Mouse (Mus musculus) MEL (cell line): ENCODE measurements around the gene Mpv17l2. TPM values are rescaled to one million over a fixed set of nuclear protein-coding genes. Genes with fewer than 3 reads are reported as not detected.

Source experiments
- DNase-seq: peaks from one replicate; pipeline ENCODE4 v3.0.0; 2011; ENCODE audit warnings: low read depth, low spot score
- H3K27ac ChIP-seq: 2 replicates; pipeline ENCODE4 v1.5.1; 2012; ENCODE audit warnings: low read depth, mild to moderate bottlenecking, control low read depth, low read length, moderate library complexity; ENCODE audit not compliant: control insufficient read depth
- H3K27me3 ChIP-seq, 2 experiments: fragments of 150-350 bp in 1 of 2; sonication (generic) in 1 of 2; 2 replicates each; pipeline ENCODE4 v1.6.1; 2012; ENCODE audit warnings: low read length in 2 of 2, mild to moderate bottlenecking in 2 of 2, improper control_type of control experiment in 1 of 2, moderate library complexity in 1 of 2; ENCODE audit not compliant: insufficient read depth in 2 of 2, control insufficient read depth in 1 of 2
- H3K36me3 ChIP-seq, 2 experiments: 2 replicates each; pipeline ENCODE4 v1.6.1; 2012 to 2014; ENCODE audit warnings: low read length in 2 of 2, improper control_type of control experiment in 1 of 2, inconsistent platforms in 1 of 2, mild to moderate bottlenecking in 1 of 2; ENCODE audit not compliant: insufficient read depth in 2 of 2, control insufficient read depth in 1 of 2
- H3K4me1 ChIP-seq, 2 experiments: fragments of 150-350 bp in 1 of 2; sonication (generic) in 1 of 2; 2 replicates each; pipeline ENCODE4 v1.6.1; 2012; ENCODE audit warnings: low read length in 2 of 2, improper control_type of control experiment in 1 of 2, mild to moderate bottlenecking in 1 of 2; ENCODE audit not compliant: insufficient read depth in 2 of 2, control insufficient read depth in 1 of 2
- H3K4me3 ChIP-seq, 2 experiments: fragments of 150-350 bp in 1 of 2; sonication (generic) in 1 of 2; 2 replicates each; pipeline ENCODE4 v1.5.1; 2012; ENCODE audit warnings: low read depth in 2 of 2, low read length in 2 of 2, mild to moderate bottlenecking in 2 of 2, moderate library complexity in 2 of 2, control low read depth in 1 of 2, improper control_type of control experiment in 1 of 2; ENCODE audit not compliant: control insufficient read depth in 1 of 2, insufficient read depth in 1 of 2
- H3K79me2 ChIP-seq: 2 replicates; pipeline ENCODE4 v1.6.1; 2012; ENCODE audit warnings: mild to moderate bottlenecking, low read length, moderate library complexity; ENCODE audit not compliant: control insufficient read depth, poor library complexity, insufficient read depth
- H3K9ac ChIP-seq: 2 replicates; pipeline ENCODE4 v1.6.1; 2012; ENCODE audit warnings: low read depth, mild to moderate bottlenecking, control low read depth, low read length, moderate library complexity; ENCODE audit not compliant: control insufficient read depth, poor library complexity, severe bottlenecking
- H3K9me3 ChIP-seq: fragments of 150-350 bp; sonication (generic); replicated peaks from 2 replicates; pipeline ENCODE4 v1.6.1; 2012; ENCODE audit warnings: mild to moderate bottlenecking, low read length, improper control_type of control experiment, moderate library complexity; ENCODE audit not compliant: insufficient read depth
- BHLHE40 ChIP-seq: IDR thresholded peaks from 2 replicates; pipeline ENCODE4 v1.6.1; 2012; ENCODE audit warnings: low read depth, mild to moderate bottlenecking, inconsistent platforms, low read length, improper control_type of control experiment, borderline replicate concordance
- CHD2 ChIP-seq: IDR thresholded peaks from 2 replicates; pipeline ENCODE4 v1.6.1; 2011; ENCODE audit warnings: low read length, improper control_type of control experiment
- CTCF ChIP-seq, 3 experiments: IDR thresholded peaks in 2 of 3; conservative IDR thresholded peaks in 1 of 3; 2 replicates each; pipeline ENCODE4 v1.5.1; 2011 to 2012; ENCODE audit warnings: low read length in 3 of 3, low read depth in 2 of 3, mild to moderate bottlenecking in 2 of 3, improper control_type of control experiment in 1 of 3, inconsistent platforms in 1 of 3, mixed read lengths in 1 of 3, moderate library complexity in 1 of 3; ENCODE audit not compliant: control insufficient read depth in 1 of 3, insufficient read depth in 1 of 3, poor library complexity in 1 of 3, severe bottlenecking in 1 of 3
- E2F4 ChIP-seq: IDR thresholded peaks from 2 replicates; pipeline ENCODE4 v1.6.1; 2011; ENCODE audit warnings: low read depth, low read length, improper control_type of control experiment, borderline replicate concordance
- ETS1 ChIP-seq: IDR thresholded peaks from 2 replicates; pipeline ENCODE4 v1.6.1; 2012; ENCODE audit warnings: low read depth, mild to moderate bottlenecking, inconsistent platforms, low read length, improper control_type of control experiment, moderate library complexity
- GABPA ChIP-seq: IDR thresholded peaks from 2 replicates; pipeline ENCODE4 v1.6.1; 2012; ENCODE audit warnings: low read depth, mild to moderate bottlenecking, inconsistent platforms, low read length, improper control_type of control experiment, moderate library complexity
- GATA1 ChIP-seq: IDR thresholded peaks from 2 replicates; pipeline ENCODE4 v1.6.1; 2011; ENCODE audit warnings: low read depth, low read length, improper control_type of control experiment
- HCFC1 ChIP-seq: IDR thresholded peaks from 2 replicates; pipeline ENCODE4 v1.6.1; 2012; ENCODE audit warnings: low read depth, mild to moderate bottlenecking, inconsistent platforms, low read length, improper control_type of control experiment, moderate library complexity
- JUND ChIP-seq: IDR thresholded peaks from 2 replicates; pipeline ENCODE4 v1.6.1; 2011; ENCODE audit warnings: low read depth, mild to moderate bottlenecking, improper control_type of control experiment, low read length
- KAT2A ChIP-seq: conservative IDR thresholded peaks from 2 replicates; pipeline ENCODE4 v1.6.1; 2012; ENCODE audit warnings: low read depth, low read length, improper control_type of control experiment, inconsistent platforms
- MAFK ChIP-seq: IDR thresholded peaks from 2 replicates; pipeline ENCODE4 v1.6.1; 2011; ENCODE audit warnings: low read depth, mild to moderate bottlenecking, low read length, improper control_type of control experiment, borderline replicate concordance
- MAX ChIP-seq: IDR thresholded peaks from 2 replicates; pipeline ENCODE4 v1.6.1; 2011; ENCODE audit warnings: low read length, improper control_type of control experiment
- MEF2A ChIP-seq: IDR thresholded peaks from 2 replicates; pipeline ENCODE4 v1.6.1; 2014; ENCODE audit warnings: low read depth, mild to moderate bottlenecking, inconsistent platforms, low read length, improper control_type of control experiment; ENCODE audit not compliant: poor library complexity, insufficient replicate concordance, severe bottlenecking; ENCODE audit errors: extremely low read depth
- MYB ChIP-seq: IDR thresholded peaks from 2 replicates; pipeline ENCODE4 v1.6.1; 2011; ENCODE audit warnings: mild to moderate bottlenecking, low read depth, low read length, improper control_type of control experiment
- MYC ChIP-seq: IDR thresholded peaks from 2 replicates; pipeline ENCODE4 v1.6.1; 2011; ENCODE audit warnings: low read depth, mild to moderate bottlenecking, low read length, improper control_type of control experiment, moderate library complexity
- NELFE ChIP-seq: IDR thresholded peaks from 2 replicates; pipeline ENCODE4 v1.6.1; 2011; ENCODE audit warnings: low read depth, low read length, improper control_type of control experiment
- POLR2A ChIP-seq, 2 experiments: IDR thresholded peaks; 2 replicates each; pipeline ENCODE4 v1.6.1; 2011 to 2012; ENCODE audit warnings: low read length in 2 of 2, mild to moderate bottlenecking in 2 of 2, control low read depth in 1 of 2, improper control_type of control experiment in 1 of 2, low read depth in 1 of 2, moderate library complexity in 1 of 2; ENCODE audit not compliant: control insufficient read depth in 1 of 2, insufficient read depth in 1 of 2, poor library complexity in 1 of 2
- POLR2AphosphoS2 ChIP-seq: IDR thresholded peaks from 2 replicates; pipeline ENCODE4 v1.6.1; 2011; ENCODE audit warnings: low read length, improper control_type of control experiment
- POLR2AphosphoS5 ChIP-seq: IDR thresholded peaks from 2 replicates; pipeline ENCODE4 v1.6.1; 2012; ENCODE audit warnings: low read depth, borderline replicate concordance, mild to moderate bottlenecking, inconsistent platforms, low read length, moderate library complexity, mixed read lengths
- RAD21 ChIP-seq: IDR thresholded peaks from 2 replicates; pipeline ENCODE4 v1.6.1; 2011; ENCODE audit warnings: mild to moderate bottlenecking, low read depth, low read length, improper control_type of control experiment
- RCOR1 ChIP-seq: IDR thresholded peaks from 2 replicates; pipeline ENCODE4 v1.6.1; 2012; ENCODE audit warnings: low read depth, mild to moderate bottlenecking, inconsistent platforms, low read length, improper control_type of control experiment
- SIN3A ChIP-seq: IDR thresholded peaks from 2 replicates; pipeline ENCODE4 v1.6.1; 2012; ENCODE audit warnings: low read length, improper control_type of control experiment, inconsistent platforms
- TCF12 ChIP-seq: IDR thresholded peaks from 2 replicates; pipeline ENCODE4 v1.6.1; 2014; ENCODE audit warnings: low read depth, mild to moderate bottlenecking, inconsistent platforms, low read length, improper control_type of control experiment, moderate library complexity
- USF1 ChIP-seq: IDR thresholded peaks from 2 replicates; pipeline ENCODE4 v1.6.1; 2014; ENCODE audit warnings: low read depth, mild to moderate bottlenecking, inconsistent platforms, low read length, improper control_type of control experiment, moderate library complexity
- USF2 ChIP-seq, 2 experiments: IDR thresholded peaks; 2 replicates each; pipeline ENCODE4 v1.6.1; 2011 to 2012; ENCODE audit warnings: improper control_type of control experiment in 2 of 2, low read length in 2 of 2, borderline replicate concordance in 1 of 2, inconsistent platforms in 1 of 2, low read depth in 1 of 2, mild to moderate bottlenecking in 1 of 2; ENCODE audit not compliant: insufficient read depth in 1 of 2
- polyA plus RNA-seq, 2 experiments: library from polyadenylated mRNA; stranded (reverse) in 1 of 2; unstranded in 1 of 2; fragments of >175 nt in 1 of 2; fragments of >200 nt in 1 of 2; gene quantifications; 2 replicates each; pipeline versions ENCODE4 v1.2.1 to v1.2.4; 2012; ENCODE audit warnings: low replicate concordance in 2 of 2, low read depth in 1 of 2; ENCODE audit not compliant: insufficient read length in 2 of 2, insufficient read depth in 1 of 2, missing spikeins in 1 of 2
- total RNA-seq: library from RNA; depleted of rRNA; stranded (reverse); fragments of 300-350 nt; gene quantifications from 2 replicates; pipeline ENCODE4 v1.2.3, GENCODE M21; 2012

The Mpv17l2 gene
- total and polyA plus RNA-seq, 3 experiments, result 52.8 to 102 TPM; not detected in 1

DNA sequence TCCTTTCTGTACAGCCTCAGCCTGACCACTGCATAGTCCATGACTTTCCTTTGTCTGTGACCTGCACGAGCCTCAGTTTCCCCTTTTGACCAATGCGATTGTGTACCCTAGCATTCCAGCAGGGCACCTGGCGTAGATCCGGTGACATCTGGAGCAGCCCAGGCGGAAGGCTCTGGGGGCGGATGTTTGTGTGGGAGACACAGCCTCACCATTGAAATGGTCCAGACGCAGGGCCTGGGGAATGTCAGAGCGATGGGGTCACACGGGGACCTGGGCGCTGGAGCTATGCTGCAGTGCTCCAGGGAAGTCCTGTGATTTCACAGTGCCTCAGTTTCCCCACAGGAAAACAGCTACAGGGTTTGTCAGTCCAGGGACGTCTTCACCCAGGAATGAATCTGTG lies 18.6 kb downstream of the Mpv17l2 start:
- no peak overlapping the region for H3K27ac ChIP-seq
- H3K36me3 ChIP-seq, result no peaks in the 10 kb centered on the region
- no peaks in the 10 kb centered on the region for H3K4me1 ChIP-seq
- H3K9me3 ChIP-seq, result no peaks in the 10 kb centered on the region
- DNase-seq, result no peak
- no peak overlapping the region for H3K4me3 ChIP-seq
- no peak overlapping the region for H3K9ac ChIP-seq
- H3K79me2 ChIP-seq, result no peaks in the 10 kb centered on the region
- H3K27me3 ChIP-seq, result peaks cover 0 to 1% of the 10 kb centered on the region in 2 experiments; a peak in 2 of 4 replicates
- TF ChIP-seq MAX (no peak), CHD2 (no peak), SIN3A (no peak), KAT2A (no peak), USF2 (IDR thresholded peaks at IDR 0.05; ENCODE audit: borderline replicate concordance in 1 of 2, insufficient read depth in 1 of 2, low read depth in 1 of 2, low read length in 2 of 2) (no peak), TCF12 (no peak), HCFC1 (no peak), MAFK (no peak), ETS1 (no peak), NELFE (no peak), POLR2AphosphoS2 (no peak), CTCF (IDR thresholded peaks at IDR 0.05 in 2 of 3, conservative IDR thresholded peaks at IDR 0.05 in 1 of 3; ENCODE audit: control insufficient read depth in 1 of 3, insufficient read depth in 1 of 3, low read depth in 2 of 3, low read length in 3 of 3, poor library complexity in 1 of 3, severe bottlenecking in 1 of 3) (no peak), MYB (no peak), MEF2A (no peak), MYC (no peak)

GRCm38 (mm10) chr8:70741661-70742060 lies 19.1 kb downstream of the Mpv17l2 start:
- Histone ChIP-seq H3K4me1 (no peaks in the 10 kb centered on the region), H3K27ac (no peak overlapping the region), H3K9me3 (no peaks in the 10 kb centered on the region), H3K4me3 (no peak overlapping the region), H3K36me3 (no peaks in the 10 kb centered on the region), H3K79me2 (no peaks in the 10 kb centered on the region), H3K9ac (no peak overlapping the region)
- no peak for DNase-seq
- TF ChIP-seq MYC (no peak), USF2 (IDR thresholded peaks at IDR 0.05; ENCODE audit: borderline replicate concordance in 1 of 2, insufficient read depth in 1 of 2, low read depth in 1 of 2, low read length in 2 of 2) (no peak), RAD21 (no peak), JUND (no peak), E2F4 (no peak), GABPA (no peak), POLR2A (IDR thresholded peaks at IDR 0.05; ENCODE audit: control insufficient read depth in 1 of 2, insufficient read depth in 1 of 2, low read depth in 1 of 2, low read length in 2 of 2, poor library complexity in 1 of 2) (no peak), TCF12 (no peak), RCOR1 (no peak), KAT2A (no peak), NELFE (no peak), POLR2AphosphoS2 (no peak), GATA1 (no peak), CHD2 (no peak), POLR2AphosphoS5 (no peak), BHLHE40 (no peak), USF1 (no peak), ETS1 (no peak)
- TF ChIP-seq, all 39 proteins: peak for 0
- peaks cover 0 to 1% of the 10 kb centered on the region in 2 experiments; a peak in 2 of 4 replicates for H3K27me3 ChIP-seq
